Mouse (Mus musculus) lung, adult 2 months (tissue): ENCODE results near the gene Rngtt. TPM values are rescaled to one million over a fixed set of nuclear protein-coding genes. Genes with fewer than 3 reads are reported as not detected.
"Not testable (repeated sequence)": the region's sequence is repeated elsewhere in the genome, so short reads cannot be mapped to it uniquely, and the experiment has no call there.

Experiments used
- DNase-seq: peaks from one replicate; pipeline ENCODE4 v3.0.0; 2022
- H3K4me1 ChIP-seq: fragments of 200-500 bp; 2 replicates; pipeline ENCODE4 v1.6.1; 2011; ENCODE audit warnings: low read length; ENCODE audit not compliant: control insufficient read depth, insufficient read depth
- H3K4me3 ChIP-seq: fragments of 200-500 bp; replicated peaks from 2 replicates; pipeline ENCODE3; 2011; ENCODE audit warnings: low read depth, mild to moderate bottlenecking, control low read depth, low read length; ENCODE audit errors: extremely low read depth
- CTCF ChIP-seq: fragments of 200-500 bp; IDR thresholded peaks from 2 replicates; pipeline ENCODE4 v1.5.1; 2011; ENCODE audit warnings: mild to moderate bottlenecking, low read length, control low read depth; ENCODE audit not compliant: insufficient read depth
- POLR2A ChIP-seq: fragments of 200-500 bp; IDR thresholded peaks from 2 replicates; pipeline ENCODE4 v1.6.1; 2011; ENCODE audit warnings: low read depth, mild to moderate bottlenecking, control low read depth, low read length, borderline replicate concordance; ENCODE audit errors: extremely low read depth
- WGBS: fragments of 180-500 bp; shearing (Covaris S2); methylation state at CpG from one replicate; pipeline ENCODE4 v1.1.7; 2018; 5-methylcytosine and 5-hydroxymethylcytosine counted together
- polyA plus RNA-seq: library from polyadenylated mRNA; depleted of rRNA; stranded (reverse); fragments of >200 nt; gene quantifications from 2 replicates; pipeline ENCODE4 v1.2.3, GENCODE M21; 2012

Rngtt gene
- polyA plus RNA-seq, 1 experiment = 2.7 TPM

- Histone ChIP-seq H3K4me1 (peaks cover 5% of the 10 kb centered on the region; the same call in 1 of the 2 replicates), H3K4me3 (no peak overlapping the region)
- 60% methylated on average over 4 of the region's 4 CpGs for WGBS
- no peak for DNase-seq
- TF ChIP-seq CTCF (no peak), POLR2A (no peak)
Measured at GRCm38 (mm10) chr4:33307146-33307545, 3.0 kb upstream of the Rngtt start.

- no peak for DNase-seq
- TF ChIP-seq POLR2A (no peak), CTCF (no peak)
- WGBS = 8% methylated on average over 12 of the region's 12 CpGs
- H3K4me3 ChIP-seq = peak overlapping the region; percentile 92
- peaks cover 5% of the 10 kb centered on the region; the same call in 1 of the 2 replicates for H3K4me1 ChIP-seq
Measured at GRCm38 (mm10) chr4:33310840-33311437, 828 bp downstream of the Rngtt start.

- not testable (repeated sequence) for H3K4me3 ChIP-seq, H3K4me1 ChIP-seq, DNase-seq
- WGBS = 100% methylated on average over 6 of the region's 8 CpGs
Measured at GRCm38 (mm10) chr4:33314150-33314549, 4.0 kb downstream of the Rngtt start.

GRCm38 (mm10) chr4:33315840-33316239 is 5.7 kb downstream of the Rngtt start:
- no peak for DNase-seq
- Histone ChIP-seq H3K4me3 (no peak overlapping the region), H3K4me1 (peaks cover 2% of the 10 kb centered on the region; the same call in 1 of the 2 replicates)
- 51% methylated on average over 5 of the region's 5 CpGs for WGBS
- TF ChIP-seq POLR2A (no peak), CTCF (no peak)

DNA sequence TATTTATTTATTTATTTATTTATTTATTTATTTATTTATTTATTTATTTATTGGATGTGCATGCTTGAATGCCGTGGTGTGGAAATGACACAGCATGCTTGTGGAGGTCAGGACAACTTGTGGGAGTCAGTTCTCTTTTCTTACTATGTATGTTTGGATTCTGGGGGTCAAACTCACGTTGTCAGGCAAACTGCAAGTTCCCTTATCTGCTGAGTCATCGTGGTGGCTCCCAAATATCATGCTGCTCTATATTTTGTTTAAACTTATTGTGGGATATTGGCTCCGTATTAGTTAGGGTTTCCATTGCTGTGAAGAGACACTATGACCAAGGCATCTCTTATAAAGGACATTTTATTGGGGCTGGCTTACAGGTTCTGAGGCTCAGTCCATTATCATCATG is 21.0 kb downstream of the Rngtt start:
- no peak for TF ChIP-seq POLR2A
- no peak for TF ChIP-seq CTCF
- no peak for DNase-seq
- Histone ChIP-seq H3K4me1 (no peaks in the 10 kb centered on the region), H3K4me3 (no peak overlapping the region)
- WGBS = 91% methylated on average over 4 of the region's 4 CpGs

- H3K4me3 ChIP-seq = no peak overlapping the region
- no peaks in the 10 kb centered on the region for H3K4me1 ChIP-seq
- DNase-seq = no peak
- WGBS = 100% methylated on average over 1 of the region's 1 CpGs
- TF ChIP-seq POLR2A = no peak
- no peak for TF ChIP-seq CTCF
Measured at GRCm38 (mm10) chr4:33332956-33333455, 22.9 kb downstream of the Rngtt start.

GRCm38 (mm10) chr4:33337999-33338398 is 27.9 kb downstream of the Rngtt start:
- 95% methylated on average over 1 of the region's 1 CpGs for WGBS
- Histone ChIP-seq H3K4me1 (no peaks in the 10 kb centered on the region), H3K4me3 (no peak overlapping the region)
- TF ChIP-seq CTCF = no peak
- no peak for TF ChIP-seq POLR2A
- DNase-seq = no peak

GRCm38 (mm10) chr4:33342877-33343731 is 33.0 kb downstream of the Rngtt start:
- WGBS = 83% methylated on average over 7 of the region's 7 CpGs
- TF ChIP-seq POLR2A = no peak
- no peak for TF ChIP-seq CTCF
- Histone ChIP-seq H3K4me3 (no peak overlapping the region), H3K4me1 (no peaks in the 10 kb centered on the region)
- no peak for DNase-seq

- no peak overlapping the region for H3K4me3 ChIP-seq
- WGBS = 78% methylated on average over 6 of the region's 6 CpGs
- TF ChIP-seq CTCF (no peak), POLR2A (no peak)
- no peaks in the 10 kb centered on the region for H3K4me1 ChIP-seq
- no peak for DNase-seq
Measured at GRCm38 (mm10) chr4:33343732-33344057, 33.6 kb downstream of the Rngtt start.

GRCm38 (mm10) chr4:33363451-33363850 is 53.3 kb downstream of the Rngtt start:
- no peak overlapping the region for H3K4me3 ChIP-seq
- no peak for DNase-seq
- no peaks in the 10 kb centered on the region for H3K4me1 ChIP-seq
- no peak for TF ChIP-seq CTCF
- TF ChIP-seq POLR2A = no peak
